Mouse (Mus musculus): ENCODE data around the gene Col3a1. TPM values are rescaled to one million over a fixed set of nuclear protein-coding genes. Genes with fewer than 3 reads are reported as not detected.

The Col3a1 gene
- total RNA-seq, 2 experiments from 2014 or later, result 4.4 to 7.9 TPM

- no peak overlapping the region for H3K4me3 ChIP-seq
- H3K27ac ChIP-seq, result no peak overlapping the region
- no peak for DNase-seq (ENCODE audit: low spot score in 2 of 2)
- TF ChIP-seq CTCF (conservative IDR thresholded peaks at IDR 0.05), result no peak
Observed at GRCm38 (mm10) chr1:45318241-45318640, 6.9 kb downstream of the Col3a1 start.

- no peak overlapping the region for H3K4me3 ChIP-seq
- no peak for DNase-seq (ENCODE audit: low spot score in 2 of 2)
- TF ChIP-seq CTCF (conservative IDR thresholded peaks at IDR 0.05), result no peak
- H3K27ac ChIP-seq, result no peak overlapping the region
Observed at GRCm38 (mm10) chr1:45320861-45321260, 9.5 kb downstream of the Col3a1 start.

GRCm38 (mm10) chr1:45329149-45329548 lies 17.8 kb downstream of the Col3a1 start:
- TF ChIP-seq CTCF (conservative IDR thresholded peaks at IDR 0.05), result no peak
- no peak for DNase-seq (ENCODE audit: low spot score in 2 of 2)
- no peak overlapping the region for H3K27ac ChIP-seq
- no peak overlapping the region for H3K4me3 ChIP-seq

GRCm38 (mm10) chr1:45355944-45356343 lies 44.6 kb downstream of the Col3a1 start:
- no peak for DNase-seq (ENCODE audit: low spot score in 2 of 2)
- no peak overlapping the region for H3K27ac ChIP-seq
- TF ChIP-seq CTCF (conservative IDR thresholded peaks at IDR 0.05), result no peak

GRCm38 (mm10) chr1:45358020-45358419 lies 46.7 kb downstream of the Col3a1 start:
- Histone ChIP-seq H3K4me3 (no peak overlapping the region), H3K27ac (no peak overlapping the region)
- TF ChIP-seq CTCF (conservative IDR thresholded peaks at IDR 0.05), result no peak
- no peak for DNase-seq (ENCODE audit: low spot score in 2 of 2)

More at GRCm38 (mm10) chr1:45355944-45356343, 44.6 kb downstream of the Col3a1 start:
- no peak overlapping the region for H3K4me3 ChIP-seq

GRCm38 (mm10) chr1:45359147-45359546 lies 47.8 kb downstream of the Col3a1 start:
- H3K27ac ChIP-seq, result no peak overlapping the region
- no peak for DNase-seq (ENCODE audit: low spot score in 2 of 2)
- TF ChIP-seq CTCF (conservative IDR thresholded peaks at IDR 0.05), result no peak
- no peak overlapping the region for H3K4me3 ChIP-seq

GRCm38 (mm10) chr1:45359673-45360072 lies 48.3 kb downstream of the Col3a1 start:
- no peak for DNase-seq (ENCODE audit: low spot score in 2 of 2)
- no peak overlapping the region for H3K27ac ChIP-seq
- no peak overlapping the region for H3K4me3 ChIP-seq
- no peak for TF ChIP-seq CTCF (conservative IDR thresholded peaks at IDR 0.05)

- no peak for TF ChIP-seq CTCF (conservative IDR thresholded peaks at IDR 0.05)
- no peak overlapping the region for H3K4me3 ChIP-seq
- DNase-seq (ENCODE audit: low spot score in 2 of 2), result no peak
- no peak overlapping the region for H3K27ac ChIP-seq
Observed at GRCm38 (mm10) chr1:45363274-45363673, 51.9 kb downstream of the Col3a1 start.

GRCm38 (mm10) chr1:45365427-45365826 lies 54.1 kb downstream of the Col3a1 start:
- H3K4me3 ChIP-seq, result no peak overlapping the region
- no peak overlapping the region for H3K27ac ChIP-seq
- no peak for DNase-seq (ENCODE audit: low spot score in 2 of 2)
- TF ChIP-seq CTCF (conservative IDR thresholded peaks at IDR 0.05), result no peak

- Histone ChIP-seq H3K27ac (no peak overlapping the region), H3K4me3 (no peak overlapping the region)
- TF ChIP-seq CTCF (conservative IDR thresholded peaks at IDR 0.05), result no peak
- DNase-seq (ENCODE audit: low spot score in 2 of 2), result no peak
Observed at GRCm38 (mm10) chr1:45379992-45380690, 68.8 kb downstream of the Col3a1 start.

GRCm38 (mm10) chr1:45381866-45382265 lies 70.5 kb downstream of the Col3a1 start:
- TF ChIP-seq CTCF (conservative IDR thresholded peaks at IDR 0.05), result no peak
- no peak for DNase-seq (ENCODE audit: low spot score in 2 of 2)
- H3K4me3 ChIP-seq, result no peak overlapping the region
- no peak overlapping the region for H3K27ac ChIP-seq

Small RNA genes within 50 kb of the gene (microRNA-seq; reads per million reads assigned to microRNA genes)
- 0 reads per million in 2 experiments for gene Gm47302

Other genes starting within 250 kb of the Col3a1 start
- gene Col5a2, start 191.7 kb downstream of the Col3a1 start, total RNA-seq (2021), result 1 to 10 TPM; 7.4 to 8.4 TPM

Measured in layer of hippocampus, adult 2 months (tissue).